Mouse (Mus musculus) ES-Bruce4 (cell line): ENCODE results near the gene Endod1. TPM values are rescaled to one million over a fixed set of nuclear protein-coding genes. Genes with fewer than 3 reads are reported as not detected.

Source experiments
- H3K27ac ChIP-seq: 2 replicates; pipeline ENCODE4 v1.5.1; 2012; ENCODE audit warnings: low read length, inconsistent platforms; ENCODE audit not compliant: insufficient read depth
- H3K27me3 ChIP-seq: 2 replicates; pipeline ENCODE4 v1.6.1; 2012; ENCODE audit warnings: mild to moderate bottlenecking, low read length, inconsistent platforms; ENCODE audit not compliant: control insufficient read depth, poor library complexity, insufficient read depth, severe bottlenecking
- H3K36me3 ChIP-seq: 2 replicates; pipeline ENCODE4 v1.6.1; 2012; ENCODE audit warnings: inconsistent platforms, mild to moderate bottlenecking, low read length, moderate library complexity; ENCODE audit not compliant: control insufficient read depth, poor library complexity, insufficient read depth, severe bottlenecking
- H3K4me1 ChIP-seq: one replicate; pipeline ENCODE4 v1.8.1; 2011; ENCODE audit warnings: low read length; ENCODE audit not compliant: control insufficient read depth, insufficient read depth
- H3K4me3 ChIP-seq: 2 replicates; pipeline ENCODE4 v1.5.1; 2011; ENCODE audit warnings: low read depth, mild to moderate bottlenecking, low read length
- H3K9ac ChIP-seq: 2 replicates; pipeline ENCODE4 v1.6.1; 2012; ENCODE audit warnings: low read depth, mild to moderate bottlenecking, inconsistent platforms; ENCODE audit not compliant: poor library complexity, severe bottlenecking
- H3K9me3 ChIP-seq: replicated peaks from 2 replicates; pipeline ENCODE4 v1.6.1; 2012; ENCODE audit warnings: mild to moderate bottlenecking, low read length, inconsistent platforms; ENCODE audit not compliant: control insufficient read depth, poor library complexity, insufficient read depth, severe bottlenecking
- CTCF ChIP-seq: IDR thresholded peaks from one replicate; pipeline ENCODE4 v1.8.1; 2011; ENCODE audit warnings: low read depth, low read length
- EP300 ChIP-seq: IDR thresholded peaks from 2 replicates; pipeline ENCODE4 v1.6.1; 2011; ENCODE audit warnings: low read depth, low read length; ENCODE audit not compliant: insufficient read depth
- POLR2A ChIP-seq: IDR thresholded peaks from one replicate; pipeline ENCODE4 v1.8.1; 2011; ENCODE audit warnings: low read length; ENCODE audit not compliant: insufficient read depth
- polyA plus RNA-seq: library from polyadenylated mRNA; stranded (reverse); fragments of >200 nt; gene quantifications from 2 replicates; pipeline ENCODE4 v1.2.4, GENCODE M21; 2011; ENCODE audit warnings: low read depth; ENCODE audit not compliant: missing spikeins, insufficient read depth, insufficient read length

Gene Endod1
- polyA plus RNA-seq, 1 experiment, result 12.2 TPM

GRCm38 (mm10) chr9:14336901-14337300, 44.4 kb downstream of the Endod1 start:
- no peak for TF ChIP-seq POLR2A
- TF ChIP-seq CTCF, result no peak
- TF ChIP-seq EP300, result no peak
- Histone ChIP-seq H3K9ac (no peak overlapping the region), H3K4me3 (no peak overlapping the region)

DNA sequence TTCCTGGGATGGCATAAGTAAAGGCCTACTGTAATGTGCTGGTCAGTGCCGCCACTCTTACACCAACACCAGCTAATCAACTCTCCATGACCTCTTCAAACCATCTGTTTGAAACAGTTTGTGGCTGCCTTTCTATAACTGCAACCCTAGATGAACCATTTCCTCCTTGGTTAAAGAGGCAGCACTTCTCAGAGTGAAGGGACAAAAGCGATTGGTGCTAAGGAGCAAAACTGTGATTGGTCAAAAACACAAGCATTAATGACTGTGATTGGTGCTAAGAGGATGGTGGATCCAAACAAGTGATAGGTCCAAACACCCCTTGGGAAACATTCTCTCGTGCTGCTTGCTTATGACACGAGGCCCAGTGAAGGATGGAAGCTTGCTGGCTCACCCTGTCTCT, 45.5 kb downstream of the Endod1 start:
- Histone ChIP-seq H3K27ac (no peak overlapping the region), H3K27me3 (no peaks in the 10 kb centered on the region), H3K36me3 (no peaks in the 10 kb centered on the region), H3K9me3 (no peaks in the 10 kb centered on the region), H3K9ac (no peak overlapping the region), H3K4me3 (no peak overlapping the region), H3K4me1 (no peaks in the 10 kb centered on the region)
- TF ChIP-seq CTCF, result no peak

More at GRCm38 (mm10) chr9:14336901-14337300, 44.4 kb downstream of the Endod1 start:
- H3K4me1 ChIP-seq, result no peaks in the 10 kb centered on the region
- no peaks in the 10 kb centered on the region for H3K36me3 ChIP-seq
- H3K27ac ChIP-seq, result no peak overlapping the region
- no peaks in the 10 kb centered on the region for H3K9me3 ChIP-seq
- H3K27me3 ChIP-seq, result no peaks in the 10 kb centered on the region

- Histone ChIP-seq H3K4me1 (no peaks in the 10 kb centered on the region), H3K27me3 (no peaks in the 10 kb centered on the region), H3K9ac (no peak overlapping the region), H3K36me3 (peaks cover 3% of the 10 kb centered on the region; the same call in 1 of the 2 replicates), H3K9me3 (no peaks in the 10 kb centered on the region), H3K4me3 (no peak overlapping the region), H3K27ac (no peak overlapping the region)
- no peak for TF ChIP-seq CTCF
- TF ChIP-seq POLR2A, result no peak
- no peak for TF ChIP-seq EP300
Observed at GRCm38 (mm10) chr9:14316618-14317017, 64.7 kb downstream of the Endod1 start.

GRCm38 (mm10) chr9:14314477-14314876, 66.8 kb downstream of the Endod1 start:
- Histone ChIP-seq H3K36me3 (peaks cover 3% of the 10 kb centered on the region; the same call in 1 of the 2 replicates), H3K4me3 (no peak overlapping the region), H3K27ac (no peak overlapping the region), H3K4me1 (no peaks in the 10 kb centered on the region), H3K9ac (no peak overlapping the region), H3K9me3 (no peaks in the 10 kb centered on the region), H3K27me3 (no peaks in the 10 kb centered on the region)
- TF ChIP-seq POLR2A (no peak), CTCF (no peak), EP300 (no peak)

DNA sequence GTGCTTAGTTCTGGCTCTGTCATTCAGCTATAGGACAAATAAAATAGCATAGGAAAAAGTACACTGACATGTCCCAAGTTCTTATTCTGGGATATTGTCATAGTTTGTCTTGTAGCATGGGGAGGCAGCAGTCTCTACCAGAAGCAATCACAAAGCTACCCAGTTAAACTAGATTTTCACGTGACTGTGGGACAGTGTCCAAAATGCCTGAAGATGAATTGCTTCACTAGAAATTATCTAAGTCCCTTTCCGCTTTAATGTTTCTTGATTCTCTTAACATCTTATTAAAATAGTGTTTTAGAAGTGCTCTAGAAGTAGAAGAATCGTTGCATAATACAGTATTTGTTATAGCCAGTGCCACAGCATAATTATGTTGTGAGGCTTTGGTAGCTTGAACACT, 67.3 kb downstream of the Endod1 start:
- no peak overlapping the region for H3K9ac ChIP-seq
- TF ChIP-seq POLR2A, result no peak
- no peaks in the 10 kb centered on the region for H3K27me3 ChIP-seq
- H3K36me3 ChIP-seq, result peaks cover 3% of the 10 kb centered on the region; the same call in 1 of the 2 replicates
- H3K27ac ChIP-seq, result no peak overlapping the region
- H3K4me3 ChIP-seq, result no peak overlapping the region
- H3K4me1 ChIP-seq, result no peaks in the 10 kb centered on the region
- no peaks in the 10 kb centered on the region for H3K9me3 ChIP-seq

GRCm38 (mm10) chr9:14307341-14307740, 74.0 kb downstream of the Endod1 start:
- TF ChIP-seq CTCF (no peak), POLR2A (no peak), EP300 (no peak)
- no peak overlapping the region for H3K9ac ChIP-seq
- H3K27me3 ChIP-seq, result no peaks in the 10 kb centered on the region
- no peaks in the 10 kb centered on the region for H3K36me3 ChIP-seq
- H3K9me3 ChIP-seq, result no peaks in the 10 kb centered on the region
- H3K4me1 ChIP-seq, result no peaks in the 10 kb centered on the region
- H3K27ac ChIP-seq, result no peak overlapping the region
- no peak overlapping the region for H3K4me3 ChIP-seq
